Mouse (Mus musculus): ENCODE data around the gene Dennd2a. TPM values are rescaled to one million over a fixed set of nuclear protein-coding genes. Genes with fewer than 3 reads are reported as not detected.
A peak's percentile ranks its signal among the peaks of the same experiment; 100 is the strongest.

The Dennd2a gene
- polyA plus RNA-seq, 1 experiment from 2014 or later: 37.5 TPM

GRCm38 (mm10) chr6:39488292-39488691 lies 69.4 kb downstream of the Dennd2a start:
- WGBS: 90% methylated on average over 8 of the region's 8 CpGs
- Histone ChIP-seq H3K36me3 (ENCODE audit: control insufficient read depth, insufficient read depth, low read length) (peaks cover 19% of the 10 kb centered on the region), H3K4me2 (ENCODE audit: low read depth, severe bottlenecking) (no peak overlapping the region), H3K4me1 (ENCODE audit: control insufficient read depth, insufficient read depth, low read length) (no peaks in the 10 kb centered on the region), H3K27me3 (ENCODE audit: control insufficient read depth, insufficient read depth, low read length) (no peaks in the 10 kb centered on the region), H3K4me3 (ENCODE audit: low read depth, low read length) (no peak overlapping the region), H3K27ac (replicated peaks; ENCODE audit: low read depth, low read length) (no peak overlapping the region), H3K9me3 (ENCODE audit: control insufficient read depth, low read length) (no peaks in the 10 kb centered on the region), H3K9ac (ENCODE audit: low read length) (no peak overlapping the region)
- no peak for ATAC-seq (ENCODE audit: insufficient number of reproducible peaks, low FRiP score, low TSS enrichment, low read depth)
- no peak for DNase-seq (ENCODE audit: low spot score)

GRCm38 (mm10) chr6:39483656-39484055 lies 74.0 kb downstream of the Dennd2a start:
- 95% methylated on average over 4 of the region's 4 CpGs for WGBS
- DNase-seq (ENCODE audit: low spot score): no peak
- Histone ChIP-seq H3K4me1 (ENCODE audit: control insufficient read depth, insufficient read depth, low read length) (no peaks in the 10 kb centered on the region), H3K4me3 (ENCODE audit: low read depth, low read length) (no peak overlapping the region), H3K9me3 (ENCODE audit: control insufficient read depth, low read length) (no peaks in the 10 kb centered on the region), H3K36me3 (ENCODE audit: control insufficient read depth, insufficient read depth, low read length) (peaks cover 29% of the 10 kb centered on the region), H3K27me3 (ENCODE audit: control insufficient read depth, insufficient read depth, low read length) (no peaks in the 10 kb centered on the region), H3K9ac (ENCODE audit: low read length) (no peak overlapping the region), H3K4me2 (ENCODE audit: low read depth, severe bottlenecking) (no peak overlapping the region), H3K27ac (replicated peaks; ENCODE audit: low read depth, low read length) (no peak overlapping the region)
- ATAC-seq (ENCODE audit: insufficient number of reproducible peaks, low FRiP score, low TSS enrichment, low read depth): no peak

- ATAC-seq (ENCODE audit: insufficient number of reproducible peaks, low FRiP score, low TSS enrichment, low read depth): no peak
- 65% methylated on average over 8 of the region's 8 CpGs for whole genome bisulfite sequencing
Observed at GRCm38 (mm10) chr6:39478509-39479150, 79.0 kb downstream of the Dennd2a start.

GRCm38 (mm10) chr6:39476617-39477016 lies 81.0 kb downstream of the Dennd2a start:
- no peak for DNase-seq (ENCODE audit: low spot score)
- WGBS: 93% methylated on average over 1 of the region's 1 CpGs

More at GRCm38 (mm10) chr6:39478509-39479150, 79.0 kb downstream of the Dennd2a start:
- H3K9me3 ChIP-seq (ENCODE audit: control insufficient read depth, low read length): no peaks in the 10 kb centered on the region
- peaks cover 15% of the 10 kb centered on the region for H3K36me3 ChIP-seq (ENCODE audit: control insufficient read depth, insufficient read depth, low read length)
- H3K4me2 ChIP-seq (ENCODE audit: low read depth, severe bottlenecking): no peak overlapping the region
- peaks cover 14% of the 10 kb centered on the region for H3K4me1 ChIP-seq (ENCODE audit: control insufficient read depth, insufficient read depth, low read length)
- H3K27ac ChIP-seq (replicated peaks; ENCODE audit: low read depth, low read length): no peak overlapping the region
- H3K27me3 ChIP-seq (ENCODE audit: control insufficient read depth, insufficient read depth, low read length): no peaks in the 10 kb centered on the region
- no peak overlapping the region for H3K9ac ChIP-seq (ENCODE audit: low read length)
- H3K4me3 ChIP-seq (ENCODE audit: low read depth, low read length): no peak overlapping the region
- DNase-seq (ENCODE audit: low spot score): no peak

GRCm38 (mm10) chr6:39474424-39474823 lies 83.2 kb downstream of the Dennd2a start:
- 14% methylated on average over 6 of the region's 6 CpGs for WGBS
- no peak overlapping the region for H3K4me2 ChIP-seq (ENCODE audit: low read depth, severe bottlenecking)
- no peaks in the 10 kb centered on the region; the same call in 1 of the 2 replicates for H3K36me3 ChIP-seq (ENCODE audit: control insufficient read depth, insufficient read depth, low read length)
- no peaks in the 10 kb centered on the region for H3K27me3 ChIP-seq (ENCODE audit: control insufficient read depth, insufficient read depth, low read length)
- H3K4me1 ChIP-seq (ENCODE audit: control insufficient read depth, insufficient read depth, low read length): peaks cover 19% of the 10 kb centered on the region
- no peak overlapping the region for H3K4me3 ChIP-seq (ENCODE audit: low read depth, low read length)
- no peaks in the 10 kb centered on the region for H3K9me3 ChIP-seq (ENCODE audit: control insufficient read depth, low read length)
- H3K9ac ChIP-seq (ENCODE audit: low read length): no peak overlapping the region
- peak overlapping the region; percentile 54; the same call in 1 of the 2 replicates for H3K27ac ChIP-seq (replicated peaks; ENCODE audit: low read depth, low read length)
- ATAC-seq (ENCODE audit: insufficient number of reproducible peaks, low FRiP score, low TSS enrichment, low read depth): peak; percentile 72
- peak; percentile 78 for DNase-seq (ENCODE audit: low spot score)

More at GRCm38 (mm10) chr6:39476617-39477016, 81.0 kb downstream of the Dennd2a start:
- Histone ChIP-seq H3K9ac (ENCODE audit: low read length) (no peak overlapping the region), H3K27me3 (ENCODE audit: control insufficient read depth, insufficient read depth, low read length) (no peaks in the 10 kb centered on the region), H3K4me2 (ENCODE audit: low read depth, severe bottlenecking) (no peak overlapping the region), H3K36me3 (ENCODE audit: control insufficient read depth, insufficient read depth, low read length) (peaks cover 2% of the 10 kb centered on the region; the same call in 1 of the 2 replicates), H3K4me1 (ENCODE audit: control insufficient read depth, insufficient read depth, low read length) (peaks cover 19% of the 10 kb centered on the region), H3K4me3 (ENCODE audit: low read depth, low read length) (no peak overlapping the region), H3K9me3 (ENCODE audit: control insufficient read depth, low read length) (no peaks in the 10 kb centered on the region), H3K27ac (replicated peaks; ENCODE audit: low read depth, low read length) (no peak overlapping the region)
- ATAC-seq (ENCODE audit: insufficient number of reproducible peaks, low FRiP score, low TSS enrichment, low read depth): no peak

- Histone ChIP-seq H3K27me3 (ENCODE audit: control insufficient read depth, insufficient read depth, low read length) (no peaks in the 10 kb centered on the region), H3K9me3 (ENCODE audit: control insufficient read depth, low read length) (no peaks in the 10 kb centered on the region), H3K4me3 (ENCODE audit: low read depth, low read length) (no peak overlapping the region), H3K4me2 (ENCODE audit: low read depth, severe bottlenecking) (no peak overlapping the region), H3K36me3 (ENCODE audit: control insufficient read depth, insufficient read depth, low read length) (no peaks in the 10 kb centered on the region; the same call in 1 of the 2 replicates), H3K9ac (ENCODE audit: low read length) (no peak overlapping the region), H3K27ac (replicated peaks; ENCODE audit: low read depth, low read length) (no peak overlapping the region), H3K4me1 (ENCODE audit: control insufficient read depth, insufficient read depth, low read length) (peaks cover 19% of the 10 kb centered on the region)
- WGBS: 53% methylated on average over 5 of the region's 5 CpGs
- ATAC-seq (ENCODE audit: insufficient number of reproducible peaks, low FRiP score, low TSS enrichment, low read depth): no peak
- no peak for DNase-seq (ENCODE audit: low spot score)
Observed at GRCm38 (mm10) chr6:39472837-39473236, 84.8 kb downstream of the Dennd2a start.

- ATAC-seq (ENCODE audit: insufficient number of reproducible peaks, low FRiP score, low TSS enrichment, low read depth): no peak
- WGBS: 85% methylated on average over 4 of the region's 4 CpGs
Observed at GRCm38 (mm10) chr6:39472271-39472670, 85.4 kb downstream of the Dennd2a start.

GRCm38 (mm10) chr6:39470076-39470475 lies 87.6 kb downstream of the Dennd2a start:
- peaks cover 19% of the 10 kb centered on the region for H3K4me1 ChIP-seq (ENCODE audit: control insufficient read depth, insufficient read depth, low read length)
- H3K36me3 ChIP-seq (ENCODE audit: control insufficient read depth, insufficient read depth, low read length): no peaks in the 10 kb centered on the region; the same call in 1 of the 2 replicates

More at GRCm38 (mm10) chr6:39472271-39472670, 85.4 kb downstream of the Dennd2a start:
- H3K4me2 ChIP-seq (ENCODE audit: low read depth, severe bottlenecking): no peak overlapping the region
- H3K27me3 ChIP-seq (ENCODE audit: control insufficient read depth, insufficient read depth, low read length): no peaks in the 10 kb centered on the region
- H3K27ac ChIP-seq (replicated peaks; ENCODE audit: low read depth, low read length): no peak overlapping the region
- no peak overlapping the region for H3K4me3 ChIP-seq (ENCODE audit: low read depth, low read length)
- H3K9me3 ChIP-seq (ENCODE audit: control insufficient read depth, low read length): no peaks in the 10 kb centered on the region
- no peak for DNase-seq (ENCODE audit: low spot score)
- H3K36me3 ChIP-seq (ENCODE audit: control insufficient read depth, insufficient read depth, low read length): no peaks in the 10 kb centered on the region; the same call in 1 of the 2 replicates
- H3K9ac ChIP-seq (ENCODE audit: low read length): no peak overlapping the region
- peaks cover 19% of the 10 kb centered on the region for H3K4me1 ChIP-seq (ENCODE audit: control insufficient read depth, insufficient read depth, low read length)

More at GRCm38 (mm10) chr6:39470076-39470475, 87.6 kb downstream of the Dennd2a start:
- Histone ChIP-seq H3K9me3 (ENCODE audit: control insufficient read depth, low read length) (no peaks in the 10 kb centered on the region), H3K27ac (replicated peaks; ENCODE audit: low read depth, low read length) (no peak overlapping the region), H3K27me3 (ENCODE audit: control insufficient read depth, insufficient read depth, low read length) (no peaks in the 10 kb centered on the region), H3K4me3 (ENCODE audit: low read depth, low read length) (no peak overlapping the region), H3K4me2 (ENCODE audit: low read depth, severe bottlenecking) (no peak overlapping the region), H3K9ac (ENCODE audit: low read length) (no peak overlapping the region)
- no peak for ATAC-seq (ENCODE audit: insufficient number of reproducible peaks, low FRiP score, low TSS enrichment, low read depth)
- no peak for DNase-seq (ENCODE audit: low spot score)
- WGBS: 93% methylated on average over 14 of the region's 14 CpGs
